Mouse (Mus musculus) myocyte (in vitro differentiated cells): ENCODE results near the gene Dnajb7. TPM values are rescaled to one million over a fixed set of nuclear protein-coding genes. Genes with fewer than 3 reads are reported as not detected.
"Not testable (repeated sequence)": the region's sequence is repeated elsewhere in the genome, so short reads cannot be mapped to it uniquely, and the experiment has no call there.

Experiments
- H3K27me3 ChIP-seq: one replicate; pipeline ENCODE4 v1.6.1; 2011; ENCODE audit not compliant: control insufficient read depth, insufficient read depth, insufficient read length
- H3K36me3 ChIP-seq: one replicate; pipeline ENCODE4 v1.6.1; 2011; ENCODE audit not compliant: control insufficient read depth, insufficient read depth
- H3K4me2 ChIP-seq: one replicate; pipeline ENCODE4 v1.6.1; 2011; ENCODE audit warnings: low read depth, control low read depth
- H3K4me3 ChIP-seq: one replicate; pipeline ENCODE4 v1.5.1; 2011; ENCODE audit warnings: mild to moderate bottlenecking, control low read depth, moderate library complexity
- H3K79me2 ChIP-seq: one replicate; pipeline ENCODE4 v1.6.1; 2011; ENCODE audit not compliant: control insufficient read depth, insufficient read depth
- H3ac ChIP-seq: one replicate; pipeline ENCODE4 v1.6.1; 2011; ENCODE audit not compliant: control insufficient read depth, insufficient read length
- CEBPB ChIP-seq: IDR thresholded peaks from 2 replicates; pipeline ENCODE4 v1.6.1; 2011; ENCODE audit warnings: mild to moderate bottlenecking, moderate library complexity; ENCODE audit not compliant: poor library complexity, insufficient read depth, severe bottlenecking
- E2F4 ChIP-seq: IDR thresholded peaks from one replicate; pipeline ENCODE4 v1.6.1; 2011; ENCODE audit warnings: mild to moderate bottlenecking, control low read depth, moderate library complexity; ENCODE audit not compliant: insufficient read depth
- MAX ChIP-seq: IDR thresholded peaks from one replicate; pipeline ENCODE4 v1.6.1; 2011; ENCODE audit warnings: low read depth, mild to moderate bottlenecking, control low read depth
- MYOD1 ChIP-seq, 3 experiments: IDR thresholded peaks; one replicate each; pipeline ENCODE4 v1.6.1; 2011; ENCODE audit warnings: control low read depth in 2 of 3, low read depth in 2 of 3, mild to moderate bottlenecking in 2 of 3, moderate library complexity in 1 of 3; ENCODE audit not compliant: insufficient read length in 2 of 3, control insufficient read depth in 1 of 3
- MYOG ChIP-seq, 3 experiments: IDR thresholded peaks; one replicate each; pipeline ENCODE4 v1.6.1; 2011; ENCODE audit warnings: control low read depth in 2 of 3, low read depth in 2 of 3, mild to moderate bottlenecking in 2 of 3; ENCODE audit not compliant: insufficient read length in 2 of 3, control insufficient read depth in 1 of 3, insufficient read depth in 1 of 3
- POLR2A ChIP-seq: IDR thresholded peaks from one replicate; pipeline ENCODE4 v1.6.1; 2011; ENCODE audit warnings: low read depth, mild to moderate bottlenecking, control low read depth, moderate library complexity; ENCODE audit not compliant: insufficient read length
- POLR2AphosphoS2 ChIP-seq: IDR thresholded peaks from one replicate; pipeline ENCODE4 v1.6.1; 2011; ENCODE audit warnings: low read depth, control low read depth; ENCODE audit not compliant: insufficient read length
- REST ChIP-seq: IDR thresholded peaks from one replicate; pipeline ENCODE4 v1.6.1; 2011; ENCODE audit warnings: mild to moderate bottlenecking, control low read depth, moderate library complexity; ENCODE audit not compliant: insufficient read depth, insufficient read length
- SRF ChIP-seq: IDR thresholded peaks from one replicate; pipeline ENCODE4 v1.6.1; 2011; ENCODE audit warnings: low read depth; ENCODE audit not compliant: control insufficient read depth, insufficient read length
- TCF12 ChIP-seq: IDR thresholded peaks from one replicate; pipeline ENCODE4 v1.6.1; 2011; ENCODE audit warnings: mild to moderate bottlenecking, control low read depth; ENCODE audit not compliant: poor library complexity, insufficient read depth, severe bottlenecking
- TCF3 ChIP-seq: IDR thresholded peaks from one replicate; pipeline ENCODE4 v1.6.1; 2011; ENCODE audit warnings: low read depth, control low read depth; ENCODE audit not compliant: insufficient read length
- USF1 ChIP-seq: IDR thresholded peaks from one replicate; pipeline ENCODE4 v1.6.1; 2011; ENCODE audit warnings: low read depth, mild to moderate bottlenecking, control low read depth, moderate library complexity
- polyA plus RNA-seq: library from polyadenylated mRNA; unstranded; fragments of >200 nt; fragmentation: generic; extraction: Trizol; gene quantifications from one replicate; pipeline ENCODE4 v1.2.1, GENCODE M21; 2012; ENCODE audit warnings: missing spikeins

Dnajb7 gene
- polyA plus RNA-seq, 1 experiment: 0.06 TPM

- TF ChIP-seq USF1: no peak
- no peak for TF ChIP-seq REST
- TF ChIP-seq POLR2AphosphoS2: no peak
- no peak for TF ChIP-seq CEBPB
- TF ChIP-seq SRF: no peak
- TF ChIP-seq MYOD1 (IDR thresholded peaks at IDR 0.05; ENCODE audit: control insufficient read depth in 1 of 3, insufficient read length in 2 of 3, low read depth in 2 of 3): no peak
- no peak for TF ChIP-seq TCF12
- TF ChIP-seq POLR2A: no peak
- TF ChIP-seq MAX: no peak
- no peak for TF ChIP-seq MYOG (IDR thresholded peaks at IDR 0.05; ENCODE audit: control insufficient read depth in 1 of 3, insufficient read depth in 1 of 3, insufficient read length in 2 of 3, low read depth in 2 of 3)
- TF ChIP-seq TCF3: no peak
- TF ChIP-seq E2F4: no peak
- Histone ChIP-seq H3K4me2 (no peak overlapping the region), H3K4me3 (no peak overlapping the region), H3K36me3 (peaks cover 15% of the 10 kb centered on the region), H3ac (no peak overlapping the region), H3K79me2 (no peaks in the 10 kb centered on the region), H3K27me3 (no peaks in the 10 kb centered on the region)
Observed at GRCm38 (mm10) chr15:81425311-81425710, 17.2 kb upstream of the Dnajb7 start.

GRCm38 (mm10) chr15:81422156-81422681, 14.1 kb upstream of the Dnajb7 start:
- no peak overlapping the region for H3K4me2 ChIP-seq
- no peak for TF ChIP-seq MYOG (IDR thresholded peaks at IDR 0.05; ENCODE audit: control insufficient read depth in 1 of 3, insufficient read depth in 1 of 3, insufficient read length in 2 of 3, low read depth in 2 of 3)
- TF ChIP-seq USF1: no peak
- TF ChIP-seq POLR2A: no peak
- no peak for TF ChIP-seq CEBPB
- TF ChIP-seq TCF12: no peak
- TF ChIP-seq MYOD1 (IDR thresholded peaks at IDR 0.05; ENCODE audit: control insufficient read depth in 1 of 3, insufficient read length in 2 of 3, low read depth in 2 of 3): no peak
- TF ChIP-seq E2F4: no peak
- TF ChIP-seq POLR2AphosphoS2: no peak
- TF ChIP-seq SRF: no peak
- no peak for TF ChIP-seq MAX
- H3K4me3 ChIP-seq: no peak overlapping the region
- no peaks in the 10 kb centered on the region for H3K27me3 ChIP-seq
- peaks cover 12% of the 10 kb centered on the region for H3K36me3 ChIP-seq
- H3ac ChIP-seq: no peak overlapping the region
- H3K79me2 ChIP-seq: no peaks in the 10 kb centered on the region

- H3K36me3 ChIP-seq: peaks cover 8% of the 10 kb centered on the region
- no peak overlapping the region for H3K4me2 ChIP-seq
- TF ChIP-seq MYOG (IDR thresholded peaks at IDR 0.05; ENCODE audit: control insufficient read depth in 1 of 3, insufficient read depth in 1 of 3, insufficient read length in 2 of 3, low read depth in 2 of 3): no peak
- TF ChIP-seq MYOD1 (IDR thresholded peaks at IDR 0.05; ENCODE audit: control insufficient read depth in 1 of 3, insufficient read length in 2 of 3, low read depth in 2 of 3): no peak
- TF ChIP-seq POLR2AphosphoS2: no peak
- no peak for TF ChIP-seq CEBPB
- TF ChIP-seq SRF: no peak
- no peak for TF ChIP-seq E2F4
- no peak overlapping the region for H3ac ChIP-seq
- no peaks in the 10 kb centered on the region for H3K27me3 ChIP-seq
- no peaks in the 10 kb centered on the region for H3K79me2 ChIP-seq
- no peak overlapping the region for H3K4me3 ChIP-seq
Observed at GRCm38 (mm10) chr15:81421454-81421853, 13.4 kb upstream of the Dnajb7 start.

- H3ac ChIP-seq: no peak overlapping the region
- H3K27me3 ChIP-seq: no peaks in the 10 kb centered on the region
- H3K79me2 ChIP-seq: no peaks in the 10 kb centered on the region
- no peak overlapping the region for H3K4me2 ChIP-seq
- H3K4me3 ChIP-seq: no peak overlapping the region
- H3K36me3 ChIP-seq: peaks cover 16% of the 10 kb centered on the region
- no peak for TF ChIP-seq TCF12
- TF ChIP-seq TCF3: no peak
- TF ChIP-seq E2F4: no peak
- TF ChIP-seq POLR2A: no peak
- TF ChIP-seq REST: no peak
- TF ChIP-seq USF1: no peak
- TF ChIP-seq MAX: no peak
- TF ChIP-seq SRF: no peak
- TF ChIP-seq CEBPB: no peak
- no peak for TF ChIP-seq POLR2AphosphoS2
- TF ChIP-seq MYOG (IDR thresholded peaks at IDR 0.05; ENCODE audit: control insufficient read depth in 1 of 3, insufficient read depth in 1 of 3, insufficient read length in 2 of 3, low read depth in 2 of 3): no peak
- no peak for TF ChIP-seq MYOD1 (IDR thresholded peaks at IDR 0.05; ENCODE audit: control insufficient read depth in 1 of 3, insufficient read length in 2 of 3, low read depth in 2 of 3)
Observed at GRCm38 (mm10) chr15:81418065-81418464, 10.0 kb upstream of the Dnajb7 start.

- not testable (repeated sequence) for H3K4me3 ChIP-seq
- peaks cover 16% of the 10 kb centered on the region for H3K36me3 ChIP-seq
Observed at GRCm38 (mm10) chr15:81416763-81417310, 8.7 kb upstream of the Dnajb7 start.

More at GRCm38 (mm10) chr15:81416763-81417310, 8.7 kb upstream of the Dnajb7 start:
- H3K4me2 ChIP-seq, H3ac ChIP-seq, H3K79me2 ChIP-seq, H3K27me3 ChIP-seq: not testable (repeated sequence)
